Mouse (Mus musculus) heart, postnatal 10 days (tissue): ENCODE data around the gene Klhl30. TPM values are rescaled to one million over a fixed set of nuclear protein-coding genes. Genes with fewer than 3 reads are reported as not detected.
A peak's percentile ranks its signal among the peaks of the same experiment; 100 is the strongest.

ENCODE experiments used
- DNase-seq, 2 experiments: peaks; one replicate each; pipeline ENCODE4 v3.0.0; 2021
- intact Hi-C: fragments of 180-260 bp; cut with DNase I; formaldehyde crosslinking; loops from one replicate; pipeline ENCODE4 v1.15.1; 2025
- total RNA-seq, 2 experiments: library from RNA; stranded (reverse); gene quantifications; 2 replicates each; pipeline ENCODE4 v1.2.3; 2021

Klhl30 gene
- total RNA-seq, 2 experiments from 2014 or later, result 42.8 to 60.1 TPM

DNA sequence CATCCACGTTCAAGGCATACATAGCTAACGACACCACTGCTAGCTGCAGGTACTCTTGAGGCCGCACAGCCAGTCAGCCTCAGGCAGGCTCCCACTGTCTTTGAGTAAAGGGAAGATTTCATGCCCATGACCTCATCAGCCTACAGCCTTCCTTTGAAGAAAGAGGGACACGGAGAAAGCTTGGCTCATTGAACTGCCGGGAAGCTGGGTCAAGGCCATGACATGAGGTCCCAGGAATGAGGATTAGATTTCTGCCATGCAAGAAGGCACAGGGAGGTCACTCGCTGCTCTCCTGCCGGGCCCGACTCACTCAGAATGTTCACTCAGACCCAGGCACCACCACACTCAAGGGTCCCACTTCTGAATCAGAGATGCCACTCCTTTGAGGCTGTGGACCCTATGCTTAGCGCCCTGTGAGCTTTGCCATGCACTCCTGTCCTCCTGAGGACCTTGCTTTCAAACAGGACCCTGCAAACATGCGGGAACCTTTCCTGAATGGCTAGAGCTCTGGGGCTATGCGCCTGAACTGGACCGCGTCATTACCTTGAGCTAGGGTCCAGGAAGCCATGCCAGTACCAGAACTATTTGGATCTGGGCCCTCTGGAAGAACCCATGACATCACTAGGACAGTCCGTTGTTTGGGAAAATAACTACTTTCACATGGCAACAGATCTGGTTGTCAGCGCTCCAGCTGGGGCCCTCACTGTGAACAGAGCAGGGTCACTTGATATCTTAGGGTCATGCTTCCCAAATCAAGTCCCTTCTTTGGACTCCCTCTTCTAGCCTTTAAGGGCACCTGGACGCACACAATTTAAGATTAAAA lies 14.2 kb downstream of the Klhl30 start:
- DNase-seq, result no peak
- intact Hi-C loops, result no loop called here

GRCm38 (mm10) chr1:91365816-91366214 lies 15.0 kb downstream of the Klhl30 start:
- intact Hi-C loops, result no loop called here
- no peak for DNase-seq

GRCm38 (mm10) chr1:91366215-91367108 lies 15.6 kb downstream of the Klhl30 start, which contains the start of gene Erfe:
Gene Erfe, plus strand, starts transcription at chr1:91366430.
- peak; percentile 77 to 87 for DNase-seq
- intact Hi-C loops, result no loop called here

- intact Hi-C loops, result no loop called here
- DNase-seq, result no peak
These were observed 16.5 kb downstream of the Klhl30 start for GRCm38 (mm10) chr1:91367295-91367694.

GRCm38 (mm10) chr1:91369408-91369807 lies 18.6 kb downstream of the Klhl30 start:
- no peak for DNase-seq
- intact Hi-C loops, result no loop called here

GRCm38 (mm10) chr1:91370055-91370454 lies 19.2 kb downstream of the Klhl30 start:
- intact Hi-C loops, result no loop called here
- peak; percentile 35 to 39 for DNase-seq

DNA sequence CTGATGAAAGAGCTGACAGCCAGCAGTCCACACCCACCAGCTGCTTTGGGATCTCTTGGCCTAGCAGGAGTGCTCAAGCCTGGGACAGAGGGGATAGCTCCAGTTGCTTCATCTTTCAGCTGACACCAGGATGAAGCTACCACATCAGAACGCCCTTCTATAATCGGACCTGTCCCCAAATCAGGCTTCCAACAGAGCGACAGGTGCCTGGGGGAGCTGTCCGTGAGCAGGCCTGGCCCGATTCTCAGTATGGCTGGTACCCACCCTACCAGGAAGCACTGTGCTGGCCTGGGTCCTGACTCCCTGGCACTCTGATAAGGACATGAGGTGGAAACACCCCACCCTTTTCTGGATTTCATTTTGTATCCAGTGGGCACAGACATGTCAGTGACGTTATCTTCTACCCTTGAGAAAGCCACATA lies 22.6 kb downstream of the Klhl30 start:
- no peak for DNase-seq
- intact Hi-C loops, result no loop called here

- peak; percentile 82 to 88 for DNase-seq
- intact Hi-C loops, result loop anchor here (2.0 to 5.0 kb wide), 2 partner anchors 34 to 263 kb away; no protein-coding TSS in a partner anchor
These were observed 29.8 kb downstream of the Klhl30 start for GRCm38 (mm10) chr1:91380453-91381090.

GRCm38 (mm10) chr1:91381091-91381471 lies 30.3 kb downstream of the Klhl30 start:
- intact Hi-C loops, result loop anchor here (2.0 to 5.0 kb wide), 2 partner anchors 34 to 264 kb away; no protein-coding TSS in a partner anchor

GRCm38 (mm10) chr1:91390369-91390768 lies 39.6 kb downstream of the Klhl30 start:
- intact Hi-C loops, result no loop called here
- no peak for DNase-seq

More at GRCm38 (mm10) chr1:91381091-91381471, 30.3 kb downstream of the Klhl30 start:
- no peak for DNase-seq

GRCm38 (mm10) chr1:91397927-91398259 lies 47.1 kb downstream of the Klhl30 start:
- intact Hi-C loops, result no loop called here

DNA sequence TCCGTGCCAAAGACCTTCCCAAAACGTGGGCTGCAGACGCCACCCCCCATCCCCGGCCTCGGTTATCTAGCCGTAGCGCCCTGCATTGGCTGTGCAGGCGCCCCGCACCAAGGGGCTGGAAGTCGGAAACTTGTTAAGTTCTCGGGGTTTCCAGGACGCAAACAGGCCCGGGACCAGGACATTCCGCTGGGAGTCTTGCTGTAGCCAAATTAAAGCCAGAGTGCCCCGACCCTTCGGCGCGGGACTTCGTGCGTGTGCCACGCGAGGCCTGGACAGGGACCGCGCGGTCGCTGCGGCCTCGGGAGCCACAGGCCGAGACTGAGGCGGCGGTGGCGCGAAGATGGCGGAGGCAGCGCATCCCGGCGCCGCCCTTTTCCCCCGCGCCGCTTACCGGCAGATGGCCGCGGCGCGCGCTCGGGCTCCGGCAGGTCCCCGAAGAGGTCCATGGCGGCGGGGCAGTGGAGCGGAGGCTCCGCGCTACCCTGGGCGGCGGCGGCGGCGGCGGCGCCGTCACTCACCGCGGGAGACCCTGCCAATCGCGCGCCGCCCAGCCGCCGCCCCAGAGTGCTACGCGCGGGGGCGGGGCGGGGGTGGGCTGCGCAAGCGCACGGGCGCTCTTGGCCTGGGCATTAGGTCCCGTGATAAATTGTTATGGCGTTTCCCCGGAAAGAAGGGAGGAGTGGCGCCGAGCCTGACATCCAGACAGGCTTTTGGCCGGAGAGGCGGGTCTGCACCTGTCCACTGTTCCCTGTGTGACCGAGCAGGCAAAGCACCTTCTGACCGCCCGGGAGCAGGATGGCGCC lies 47.6 kb downstream of the Klhl30 start, which contains the start of gene Ilkap:
Gene Ilkap, minus strand, starts transcription at position 556 of the 803 bp plus-strand sequence.
- peak; percentile 86 for DNase-seq
- intact Hi-C loops, result no loop called here

More at GRCm38 (mm10) chr1:91397927-91398259, 47.1 kb downstream of the Klhl30 start:
- peak in 1 of 2 experiments; percentile 16 for DNase-seq

- intact Hi-C loops, result no loop called here
- DNase-seq, result no peak
These were observed 54.2 kb downstream of the Klhl30 start for GRCm38 (mm10) chr1:91404976-91405375.

DNA sequence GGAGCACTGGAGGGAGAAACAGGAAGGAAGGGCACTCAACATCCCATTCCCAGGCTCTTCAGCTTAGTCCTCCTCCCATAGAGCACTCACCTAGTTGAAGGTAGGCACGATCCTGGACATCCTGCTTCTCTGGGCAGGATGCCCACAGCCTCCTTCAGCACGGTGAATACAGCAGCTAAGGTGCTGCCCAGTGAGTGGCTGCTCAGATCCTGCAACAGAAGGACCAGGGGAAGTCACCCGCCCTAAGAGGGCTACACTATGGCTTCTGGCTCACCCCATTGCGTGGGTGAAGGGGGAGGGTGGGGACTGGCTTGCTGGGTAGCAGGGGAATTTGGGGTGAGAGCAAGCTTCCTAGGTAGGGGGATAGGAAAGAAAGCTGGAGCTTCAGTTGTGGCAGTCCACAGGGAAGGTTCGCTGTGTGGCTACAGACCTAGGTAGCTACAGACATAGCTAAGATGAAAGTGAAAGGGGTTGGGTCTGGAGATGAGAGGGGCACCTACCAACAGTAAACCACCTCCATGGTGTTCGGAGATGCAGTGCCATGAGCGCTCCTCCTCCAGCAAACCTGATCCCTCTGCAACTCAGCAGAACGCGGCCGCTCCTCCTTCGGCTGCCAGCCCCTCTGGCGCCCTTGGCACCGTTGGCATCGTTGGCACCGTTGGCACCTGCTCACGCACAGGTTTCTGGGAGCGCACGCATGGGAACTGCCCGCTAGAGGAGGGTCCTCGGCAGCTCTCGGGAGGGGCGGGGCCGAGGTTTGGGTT lies 54.8 kb downstream of the Klhl30 start:
- DNase-seq, result peak in 1 of 2 experiments; percentile 43
- intact Hi-C loops, result no loop called here

DNA sequence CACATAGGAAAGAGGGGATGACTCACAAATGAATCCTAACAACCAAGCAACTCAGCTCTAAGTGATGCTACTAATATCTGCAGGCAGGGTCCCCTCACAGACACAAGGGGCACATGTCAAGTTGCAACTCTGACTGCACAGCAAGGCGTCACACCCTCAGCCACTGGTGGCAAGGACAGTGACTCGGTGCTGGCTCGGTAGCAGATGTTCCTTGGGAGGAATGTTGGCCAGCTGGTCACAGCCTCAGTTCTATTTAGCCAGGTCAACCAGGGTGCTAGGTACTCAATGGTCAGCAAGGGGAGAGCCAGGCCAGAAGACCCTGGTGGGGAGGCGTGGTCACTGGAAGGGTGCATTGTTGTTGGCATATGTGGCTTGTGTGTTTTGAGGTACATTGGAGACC lies 57.0 kb downstream of the Klhl30 start:
- no peak for DNase-seq
- intact Hi-C loops, result no loop called here

DNA sequence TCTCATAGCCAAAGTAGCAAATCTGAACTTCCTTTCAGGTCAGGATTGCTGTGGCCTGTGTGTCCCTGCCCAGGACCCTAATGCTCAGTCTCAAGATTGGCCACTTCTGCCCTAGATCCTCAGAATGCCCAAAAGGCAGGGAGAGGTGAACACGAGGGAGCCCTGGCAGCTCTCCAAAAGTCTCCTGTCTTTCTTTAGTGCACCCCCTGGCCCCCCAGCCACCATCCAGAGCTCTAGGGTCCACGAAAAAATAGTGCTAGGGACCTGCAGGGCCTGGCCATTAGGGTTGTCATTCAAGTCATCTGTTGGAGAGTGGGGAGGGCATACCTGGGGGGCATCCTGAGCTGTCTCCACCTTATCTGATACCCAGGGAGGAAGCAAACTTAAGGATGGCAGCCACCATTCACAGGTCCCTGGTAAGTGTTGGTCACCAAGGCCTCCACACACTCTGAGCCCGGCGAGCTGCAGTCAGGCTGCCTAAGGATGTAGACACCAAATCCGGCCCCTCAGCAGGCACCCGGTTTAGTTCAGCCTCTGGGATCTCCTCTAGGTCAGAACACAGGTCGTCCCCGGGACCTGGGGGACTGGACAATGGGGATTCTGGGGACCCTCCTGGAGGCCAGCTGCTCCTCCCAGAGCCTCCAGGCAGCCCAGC lies 60.9 kb downstream of the Klhl30 start:
- no peak for DNase-seq
- intact Hi-C loops, result no loop called here
